Mouse (Mus musculus) limb, embryonic 15.5 days (tissue): ENCODE data around the gene Mgll. TPM values are rescaled to one million over a fixed set of nuclear protein-coding genes. Genes with fewer than 3 reads are reported as not detected.
A peak's percentile ranks its signal among the peaks of the same experiment; 100 is the strongest.

Experiments
- ATAC-seq: fragments of 200-750 bp; cut with Nextera tagmentation; 2 replicates; pipeline ENCODE4 v1.8.0; 2017; ENCODE audit warnings: low read depth, moderate TSS enrichment; ENCODE audit not compliant: insufficient number of reproducible peaks, low FRiP score, low TSS enrichment
- H3K27ac ChIP-seq: fragments of 300-500 bp; sonication (generic); 2 replicates; pipeline ENCODE4 v1.5.1; 2015; ENCODE audit warnings: moderate library complexity, mild to moderate bottlenecking, inconsistent platforms
- H3K27me3 ChIP-seq: fragments of 300-500 bp; sonication (generic); 2 replicates; pipeline ENCODE4 v1.6.1; 2015; ENCODE audit warnings: inconsistent platforms
- H3K36me3 ChIP-seq: fragments of 300-500 bp; sonication (generic); 2 replicates; pipeline ENCODE4 v1.6.1; 2015; ENCODE audit warnings: inconsistent platforms
- H3K4me1 ChIP-seq: fragments of 300-500 bp; sonication (generic); 2 replicates; pipeline ENCODE4 v1.6.1; 2015; ENCODE audit warnings: inconsistent platforms
- H3K4me2 ChIP-seq: fragments of 300-500 bp; sonication (generic); 2 replicates; pipeline ENCODE4 v1.6.1; 2015; ENCODE audit warnings: mild to moderate bottlenecking, inconsistent platforms
- H3K4me3 ChIP-seq: fragments of 300-500 bp; sonication (generic); 2 replicates; pipeline ENCODE4 v1.5.1; 2015; ENCODE audit warnings: mild to moderate bottlenecking, inconsistent platforms
- H3K9ac ChIP-seq: fragments of 300-500 bp; sonication (generic); 2 replicates; pipeline ENCODE4 v1.6.1; 2015; ENCODE audit warnings: inconsistent platforms
- H3K9me3 ChIP-seq: fragments of 300-500 bp; sonication (generic); 2 replicates; pipeline ENCODE4 v1.6.1; 2016; ENCODE audit warnings: inconsistent platforms
- WGBS: fragments of 180-500 bp; shearing (Covaris S2); methylation state at CpG from one replicate; pipeline ENCODE4 v1.1.7; 2015; 5-methylcytosine and 5-hydroxymethylcytosine counted together
- polyA plus RNA-seq: library from polyadenylated mRNA; unstranded; fragments of >200 nt; fragmentation: Nextera tagmentation; extraction: Ambion mirVana; gene quantifications from 2 replicates; pipeline ENCODE4 v1.2.1, GENCODE M21; 2015

The Mgll gene
- polyA plus RNA-seq, 1 experiment from 2014 or later: 21.9 TPM

DNA sequence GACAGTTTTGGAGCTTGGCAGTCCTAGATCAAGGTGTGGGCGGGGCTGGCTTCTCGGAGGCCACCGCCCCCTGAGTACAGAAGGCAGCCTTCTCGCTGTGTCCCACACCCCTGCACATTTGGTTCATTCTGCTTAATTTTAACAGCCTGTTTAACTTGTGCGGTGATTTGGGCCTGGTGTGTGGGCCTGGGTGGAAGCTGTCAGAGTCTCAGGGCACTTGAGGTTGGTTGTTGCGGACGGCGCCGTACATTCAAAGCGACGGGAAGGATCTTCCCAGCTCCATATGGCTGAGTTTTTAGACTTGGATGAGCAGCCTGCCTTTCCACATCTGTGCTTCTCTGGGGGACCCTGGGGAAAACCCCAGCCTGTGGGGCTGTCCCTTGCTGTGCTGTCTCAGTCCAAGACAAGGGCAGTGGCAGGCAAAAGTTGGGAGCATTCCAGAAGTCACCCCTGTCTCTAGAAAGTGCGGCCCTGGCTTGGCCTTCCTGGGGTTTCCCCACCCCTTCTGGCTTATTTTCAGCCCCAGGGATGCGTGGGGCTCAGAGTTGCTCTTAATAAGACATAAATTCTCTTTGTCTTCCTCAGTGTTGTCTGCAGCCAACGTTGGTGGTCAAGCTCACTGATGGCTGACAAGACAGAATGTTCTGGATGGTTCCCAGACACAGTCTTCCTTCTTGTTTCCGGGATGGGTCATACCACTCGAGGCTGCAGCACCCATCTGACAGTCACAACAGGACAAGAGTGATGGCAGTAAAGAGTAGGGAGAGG lies 12.7 kb downstream of the Mgll start:
- 56% methylated on average over 16 of the region's 16 CpGs for WGBS
- Histone ChIP-seq H3K27me3 (no peaks in the 10 kb centered on the region), H3K9me3 (no peaks in the 10 kb centered on the region), H3K36me3 (no peaks in the 10 kb centered on the region), H3K4me1 (peaks cover 27% of the 10 kb centered on the region), H3K27ac (peak overlapping the region; percentile 59; the same call in 1 of the 2 replicates), H3K4me3 (no peak overlapping the region), H3K4me2 (no peak overlapping the region), H3K9ac (no peak overlapping the region)
- no peak for ATAC-seq

DNA sequence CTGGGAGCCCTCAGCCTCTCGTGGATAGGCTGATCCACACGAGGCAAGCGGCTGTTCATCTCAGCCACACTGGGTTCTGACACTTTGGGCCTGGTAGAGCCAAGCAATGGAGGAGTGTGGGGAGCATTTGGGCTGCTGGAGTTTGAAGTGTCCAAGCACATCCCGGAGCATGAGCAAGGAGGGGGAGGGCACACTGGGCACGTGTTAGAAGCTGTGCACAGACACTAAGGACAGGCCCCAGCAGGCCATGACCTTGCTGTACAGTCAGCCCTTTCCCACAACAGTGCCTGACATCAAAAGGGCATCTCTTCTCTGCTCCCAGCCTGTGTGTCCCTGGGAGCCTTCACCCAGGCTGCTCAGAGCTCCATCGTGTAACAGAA lies 13.3 kb downstream of the Mgll start:
- Histone ChIP-seq H3K4me1 (peaks cover 27% of the 10 kb centered on the region), H3K27me3 (no peaks in the 10 kb centered on the region), H3K27ac (no peak overlapping the region), H3K4me2 (no peak overlapping the region), H3K9me3 (no peaks in the 10 kb centered on the region), H3K9ac (no peak overlapping the region), H3K36me3 (no peaks in the 10 kb centered on the region), H3K4me3 (no peak overlapping the region)
- ATAC-seq: no peak
- 81% methylated on average over 6 of the region's 6 CpGs for WGBS

DNA sequence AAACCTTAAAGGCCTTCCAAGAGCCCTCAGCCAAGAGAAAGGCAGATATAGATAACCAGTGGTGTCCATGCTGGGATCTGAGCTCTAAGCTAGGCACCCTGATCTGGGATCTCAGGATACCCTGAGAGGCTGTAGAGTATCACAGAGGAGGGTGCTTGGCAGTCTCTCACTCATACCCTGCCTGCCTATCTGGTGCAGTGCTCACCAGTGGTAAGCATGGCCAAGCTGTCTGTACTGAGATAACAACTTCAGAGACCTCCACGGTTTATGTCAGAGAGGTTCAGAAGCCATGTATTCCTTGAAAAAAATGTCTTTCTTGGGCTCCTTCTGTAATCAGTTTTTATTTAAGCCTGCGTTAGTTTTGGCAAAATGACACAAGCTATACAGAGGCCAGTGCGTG lies 16.8 kb downstream of the Mgll start:
- ATAC-seq: no peak

GRCm38 (mm10) chr6:88741791-88742190 lies 17.6 kb downstream of the Mgll start:
- Histone ChIP-seq H3K4me2 (no peak overlapping the region), H3K27me3 (no peaks in the 10 kb centered on the region), H3K9ac (no peak overlapping the region), H3K36me3 (no peaks in the 10 kb centered on the region), H3K9me3 (no peaks in the 10 kb centered on the region), H3K4me1 (peaks cover 30% of the 10 kb centered on the region), H3K4me3 (no peak overlapping the region), H3K27ac (no peak overlapping the region)
- no peak for ATAC-seq
- WGBS: 56% methylated on average over 3 of the region's 3 CpGs

More for the DNA sequence above, 16.8 kb downstream of the Mgll start:
- H3K27me3 ChIP-seq: no peaks in the 10 kb centered on the region
- H3K4me2 ChIP-seq: no peak overlapping the region
- 65% methylated on average over 3 of the region's 3 CpGs for WGBS
- H3K4me3 ChIP-seq: no peak overlapping the region
- no peaks in the 10 kb centered on the region for H3K36me3 ChIP-seq
- no peak overlapping the region for H3K9ac ChIP-seq
- H3K27ac ChIP-seq: no peak overlapping the region
- peaks cover 35% of the 10 kb centered on the region for H3K4me1 ChIP-seq
- H3K9me3 ChIP-seq: no peaks in the 10 kb centered on the region

- Histone ChIP-seq H3K9me3 (no peaks in the 10 kb centered on the region), H3K4me3 (no peak overlapping the region), H3K9ac (no peak overlapping the region), H3K27me3 (no peaks in the 10 kb centered on the region), H3K4me1 (peaks cover 24% of the 10 kb centered on the region), H3K4me2 (no peak overlapping the region), H3K36me3 (no peaks in the 10 kb centered on the region), H3K27ac (no peak overlapping the region)
- ATAC-seq: no peak
- WGBS: 57% methylated on average over 9 of the region's 9 CpGs
Observed at GRCm38 (mm10) chr6:88742286-88743011, 18.2 kb downstream of the Mgll start.

GRCm38 (mm10) chr6:88743601-88744291 lies 19.5 kb downstream of the Mgll start:
- no peak for ATAC-seq
- Histone ChIP-seq H3K27ac (no peak overlapping the region), H3K4me3 (no peak overlapping the region), H3K9me3 (no peaks in the 10 kb centered on the region), H3K4me2 (no peak overlapping the region), H3K36me3 (no peaks in the 10 kb centered on the region), H3K4me1 (peaks cover 24% of the 10 kb centered on the region), H3K9ac (no peak overlapping the region), H3K27me3 (no peaks in the 10 kb centered on the region)
- 41% methylated on average over 14 of the region's 14 CpGs for WGBS

- Histone ChIP-seq H3K9me3 (no peaks in the 10 kb centered on the region), H3K27me3 (no peaks in the 10 kb centered on the region), H3K4me1 (peaks cover 24% of the 10 kb centered on the region), H3K36me3 (no peaks in the 10 kb centered on the region), H3K4me2 (no peak overlapping the region), H3K4me3 (no peak overlapping the region), H3K27ac (no peak overlapping the region), H3K9ac (no peak overlapping the region)
- WGBS: 92% methylated on average over 10 of the region's 10 CpGs
- no peak for ATAC-seq
Observed at GRCm38 (mm10) chr6:88745027-88745426, 20.8 kb downstream of the Mgll start.

GRCm38 (mm10) chr6:88746271-88746670 lies 22.1 kb downstream of the Mgll start:
- 81% methylated on average over 8 of the region's 8 CpGs for WGBS
- H3K27me3 ChIP-seq: no peaks in the 10 kb centered on the region
- no peak overlapping the region for H3K9ac ChIP-seq
- no peak for ATAC-seq
- no peak overlapping the region for H3K4me2 ChIP-seq
- H3K36me3 ChIP-seq: no peaks in the 10 kb centered on the region
- peaks cover 23% of the 10 kb centered on the region for H3K4me1 ChIP-seq
- H3K27ac ChIP-seq: no peak overlapping the region
- no peaks in the 10 kb centered on the region for H3K9me3 ChIP-seq
- H3K4me3 ChIP-seq: no peak overlapping the region

GRCm38 (mm10) chr6:88747296-88748040 lies 23.3 kb downstream of the Mgll start:
- H3K9ac ChIP-seq: no peak overlapping the region

GRCm38 (mm10) chr6:88750884-88751283 lies 26.7 kb downstream of the Mgll start:
- Histone ChIP-seq H3K27ac (no peak overlapping the region), H3K9ac (no peak overlapping the region), H3K4me1 (peaks cover 17% of the 10 kb centered on the region), H3K4me3 (no peak overlapping the region), H3K36me3 (no peaks in the 10 kb centered on the region), H3K4me2 (no peak overlapping the region), H3K27me3 (no peaks in the 10 kb centered on the region), H3K9me3 (no peaks in the 10 kb centered on the region)
- ATAC-seq: no peak
- 55% methylated on average over 6 of the region's 6 CpGs for WGBS

More at GRCm38 (mm10) chr6:88747296-88748040, 23.3 kb downstream of the Mgll start:
- Histone ChIP-seq H3K4me3 (no peak overlapping the region), H3K4me2 (no peak overlapping the region), H3K9me3 (no peaks in the 10 kb centered on the region), H3K27me3 (no peaks in the 10 kb centered on the region), H3K27ac (no peak overlapping the region), H3K4me1 (peaks cover 13% of the 10 kb centered on the region), H3K36me3 (no peaks in the 10 kb centered on the region)
- 75% methylated on average over 12 of the region's 12 CpGs for WGBS
- no peak for ATAC-seq

GRCm38 (mm10) chr6:88752711-88753219 lies 28.6 kb downstream of the Mgll start:
- Histone ChIP-seq H3K4me1 (peaks cover 17% of the 10 kb centered on the region), H3K9me3 (no peaks in the 10 kb centered on the region), H3K36me3 (no peaks in the 10 kb centered on the region), H3K9ac (no peak overlapping the region), H3K4me2 (no peak overlapping the region), H3K27ac (no peak overlapping the region), H3K27me3 (no peaks in the 10 kb centered on the region), H3K4me3 (no peak overlapping the region)
- ATAC-seq: no peak
- WGBS: 40% methylated on average over 5 of the region's 5 CpGs
